Mouse (Mus musculus) regulatory T cell (primary cell): ENCODE data around the gene Fam53b.
"Not testable (repeated sequence)": the region's sequence is repeated elsewhere in the genome, so short reads cannot be mapped to it uniquely, and the experiment has no call there.

Experiments used
- in situ Hi-C: fragments of 300-600 bp; cut with MboI, MseI; formaldehyde crosslinking; loops from one replicate; pipeline ENCODE4 v1.15.1; 2025; ENCODE audit warnings: high pct_unique_total_duplicates

Fam53b gene

DNA sequence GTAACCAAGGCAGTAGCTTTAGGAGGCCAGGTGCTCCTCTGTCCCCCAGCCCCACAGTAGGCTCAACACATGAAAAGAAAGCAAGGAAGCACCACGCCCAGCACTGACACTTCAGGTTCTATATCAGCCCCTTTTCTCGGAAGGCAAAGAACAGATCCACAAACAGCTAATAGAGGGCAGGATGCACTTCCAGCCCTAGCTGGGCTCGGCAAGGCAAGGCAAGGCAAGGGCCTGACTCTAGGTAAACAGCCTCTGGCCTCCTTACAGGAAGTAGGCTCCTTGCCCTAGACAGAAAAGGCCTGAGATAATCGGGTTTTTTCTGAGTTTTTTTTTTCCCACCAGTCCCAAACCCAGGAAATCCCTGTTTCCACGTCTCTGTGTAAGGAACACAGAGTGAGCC lies 124.0 kb downstream of the Fam53b start:
- in situ Hi-C loops, result no loop called here

DNA sequence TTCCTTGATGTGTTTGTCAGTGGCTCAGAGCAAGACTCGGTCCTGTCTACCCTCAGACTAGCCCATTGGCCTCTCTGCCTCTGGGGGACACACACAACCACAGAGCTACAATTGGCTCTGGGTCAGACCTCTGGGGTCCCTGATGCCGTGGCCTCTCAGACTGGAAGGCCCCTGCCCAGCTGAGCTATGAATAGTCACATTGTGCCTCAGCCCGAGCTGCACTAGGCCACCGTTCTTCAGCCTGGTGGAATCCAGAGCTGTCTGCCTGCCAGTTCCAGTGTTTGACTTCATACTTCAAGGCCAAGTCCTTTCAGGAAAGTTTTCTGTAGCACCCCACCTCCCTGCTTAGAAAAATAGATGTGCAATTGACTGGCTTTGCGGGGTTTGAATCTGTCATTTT lies 125.0 kb downstream of the Fam53b start:
- in situ Hi-C loops, result no loop called here

DNA sequence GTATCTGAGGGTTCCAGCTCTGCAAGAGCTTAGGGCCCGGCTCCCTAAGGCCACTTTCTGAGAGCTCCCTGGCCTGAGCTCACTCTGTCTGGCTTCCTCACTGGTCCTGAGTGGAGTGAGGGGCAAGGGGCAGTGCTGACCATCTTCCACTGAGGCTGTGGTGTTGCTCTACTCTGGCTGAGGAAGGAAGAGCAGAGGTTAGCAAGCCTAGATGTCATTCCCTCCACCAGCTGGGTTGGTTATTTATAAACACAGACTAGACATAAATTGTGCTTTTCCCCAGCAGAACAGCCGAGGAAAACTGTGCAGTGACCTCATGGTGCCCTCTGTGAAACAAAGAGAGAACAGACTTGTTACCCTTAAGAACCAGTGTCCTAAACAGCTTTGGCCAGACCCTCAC lies 125.8 kb downstream of the Fam53b start:
- in situ Hi-C loops, result no loop called here

DNA sequence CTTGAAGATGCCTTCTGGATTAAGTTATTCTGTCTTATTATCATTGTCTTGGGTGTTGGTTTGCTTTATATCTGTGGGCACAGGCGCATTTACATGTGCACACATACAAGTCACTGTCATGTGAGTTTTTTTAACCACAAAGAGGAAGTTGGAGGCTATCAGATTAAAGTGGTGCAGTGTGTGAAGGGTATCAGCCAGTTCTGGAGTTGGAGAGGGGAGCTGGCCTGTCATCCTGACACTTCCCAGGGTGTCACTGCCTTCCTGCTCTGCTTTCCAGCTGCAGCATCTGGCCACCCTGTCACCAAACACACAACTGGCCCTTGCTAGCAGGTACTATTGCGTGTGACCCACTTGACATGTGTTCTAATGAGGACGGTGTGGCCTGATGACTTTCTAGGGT lies 127.2 kb downstream of the Fam53b start:
- in situ Hi-C loops, result no loop called here

DNA sequence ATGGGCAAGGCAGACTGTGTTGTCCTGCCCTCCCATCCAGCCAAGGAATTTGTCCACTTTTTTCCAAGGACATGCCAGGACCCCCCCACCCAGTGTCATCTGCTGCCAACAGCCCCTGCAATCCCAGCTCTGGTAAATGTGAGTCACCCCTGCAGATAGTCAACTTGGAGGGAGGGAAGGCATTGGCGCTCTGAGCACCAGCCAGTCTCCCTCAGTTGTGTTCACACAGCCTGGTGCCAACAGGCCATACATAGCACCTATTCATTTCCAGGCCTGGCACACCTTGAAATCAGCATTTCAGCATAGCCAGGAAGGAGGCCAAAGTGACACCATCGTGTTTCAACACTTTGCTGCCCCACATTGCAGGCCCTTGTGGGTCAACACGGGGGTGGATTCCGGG lies 129.8 kb downstream of the Fam53b start:
- in situ Hi-C loops, result no loop called here

DNA sequence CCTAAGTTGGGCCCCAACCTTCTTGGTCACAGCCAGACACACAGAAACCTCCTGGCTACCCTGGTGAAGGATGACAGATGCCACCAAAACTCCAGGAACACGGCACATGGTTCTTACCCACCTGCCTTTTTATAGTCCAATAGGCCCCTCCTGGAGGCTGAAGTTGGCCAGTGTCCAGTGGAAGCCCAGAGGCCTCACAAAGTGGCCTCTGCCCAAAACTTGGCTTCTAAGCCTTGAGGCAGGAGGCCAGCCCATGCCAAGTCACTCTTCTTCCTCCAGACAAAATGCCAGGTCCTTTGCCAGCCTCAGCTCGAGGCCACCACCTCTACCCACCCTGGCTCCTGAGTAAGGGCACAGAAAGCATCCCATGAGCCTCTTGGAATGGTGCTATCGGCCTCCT lies 130.8 kb downstream of the Fam53b start:
- in situ Hi-C loops, result no loop called here

DNA sequence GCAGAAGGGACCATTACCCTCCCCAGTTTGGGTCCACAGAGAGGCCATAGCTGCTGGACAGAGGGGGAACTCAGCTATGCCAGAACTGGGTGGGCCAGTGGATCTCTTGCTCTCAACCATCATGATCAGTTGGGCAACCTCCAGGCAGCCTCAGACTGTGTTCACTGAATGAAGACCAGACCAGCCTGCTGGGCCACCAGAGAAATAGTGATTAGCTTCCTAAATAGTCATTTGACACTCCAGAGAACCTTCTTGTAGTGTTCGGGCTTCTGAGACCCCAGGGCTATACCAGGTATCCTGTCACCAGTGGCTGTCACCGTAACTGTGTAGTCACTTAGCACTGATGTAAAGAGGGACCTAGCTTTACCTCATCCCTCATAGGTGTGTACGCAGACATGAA lies 131.3 kb downstream of the Fam53b start:
- in situ Hi-C loops, result no loop called here

DNA sequence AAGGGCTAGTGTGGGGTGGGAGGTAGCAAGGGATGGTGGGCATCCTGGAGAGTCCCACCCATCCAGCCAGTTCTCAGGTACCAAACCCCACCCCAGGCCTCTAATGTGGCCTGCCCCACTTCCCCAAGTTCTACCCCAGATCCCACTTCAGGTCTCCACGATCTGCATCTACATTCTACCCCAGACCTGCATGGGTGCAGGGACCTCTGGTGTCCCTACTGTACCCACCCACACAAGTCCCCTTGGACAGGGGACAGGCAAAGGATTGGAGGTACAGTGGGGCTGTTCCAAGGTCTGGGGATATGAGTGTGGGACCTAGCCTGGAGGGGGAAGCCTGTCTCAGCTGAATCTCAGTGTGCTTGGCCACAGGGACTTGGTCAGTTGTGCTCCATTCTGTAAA lies 131.9 kb downstream of the Fam53b start:
- in situ Hi-C loops, result no loop called here

DNA sequence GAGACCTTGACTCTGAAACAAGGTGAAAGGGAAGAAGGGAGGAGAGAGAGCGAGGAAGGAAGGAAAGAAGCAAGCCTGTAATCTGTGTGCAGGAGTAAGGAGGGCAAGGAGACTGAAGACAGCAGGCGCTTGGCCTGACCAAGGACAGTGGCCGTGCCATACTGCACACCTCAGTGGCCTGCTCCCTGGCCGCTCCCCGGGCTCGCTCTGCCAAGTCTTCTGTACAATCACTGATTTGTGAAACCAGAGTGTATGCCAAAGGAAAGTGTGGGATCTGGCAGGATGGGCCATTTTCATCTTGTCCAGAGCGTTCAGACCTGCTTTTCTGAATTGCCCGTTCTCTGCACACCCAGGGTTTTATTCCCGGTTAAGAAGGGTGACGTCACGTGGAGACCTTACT lies 132.4 kb downstream of the Fam53b start:
- in situ Hi-C loops, result no loop called here

DNA sequence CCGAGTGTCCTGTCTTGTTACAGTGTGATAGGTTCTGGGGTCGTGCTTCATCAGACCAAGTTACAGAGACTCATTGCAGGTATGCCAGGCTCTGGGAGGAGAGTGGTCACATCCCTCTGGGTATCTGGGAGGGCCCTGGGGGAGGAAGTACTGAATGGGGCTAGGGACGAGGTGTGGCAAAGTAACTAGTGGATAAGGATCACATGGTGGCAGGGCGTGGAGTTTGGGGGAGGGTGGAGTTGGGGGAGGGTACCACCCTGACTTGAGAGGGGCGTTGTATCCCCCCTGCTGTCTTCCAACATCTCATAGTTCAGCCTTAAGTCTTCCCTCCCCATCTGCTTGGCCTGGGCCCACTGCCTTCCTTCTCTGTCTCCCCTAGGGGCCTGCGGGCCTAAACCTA lies 134.1 kb downstream of the Fam53b start:
- in situ Hi-C loops, result no loop called here

DNA sequence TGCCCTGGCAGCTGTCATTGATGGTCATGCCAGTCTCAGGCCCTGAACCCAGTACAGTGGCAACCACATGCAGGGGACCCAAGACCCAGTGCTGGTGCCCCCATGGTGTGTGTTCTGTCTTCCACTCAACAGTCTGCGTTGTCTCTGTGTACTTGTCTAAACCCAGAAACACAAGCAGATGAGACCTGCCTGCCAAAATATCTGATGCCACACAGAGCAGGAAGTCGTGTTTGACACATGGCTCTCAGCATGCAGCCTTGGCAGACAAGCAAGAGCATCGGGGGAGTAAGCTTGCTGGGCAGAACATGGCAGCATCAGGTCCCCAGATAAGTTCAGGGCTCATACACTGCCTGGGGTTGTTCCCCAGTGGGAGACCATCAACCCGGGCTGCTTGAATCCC lies 134.6 kb downstream of the Fam53b start:
- in situ Hi-C loops, result no loop called here

DNA sequence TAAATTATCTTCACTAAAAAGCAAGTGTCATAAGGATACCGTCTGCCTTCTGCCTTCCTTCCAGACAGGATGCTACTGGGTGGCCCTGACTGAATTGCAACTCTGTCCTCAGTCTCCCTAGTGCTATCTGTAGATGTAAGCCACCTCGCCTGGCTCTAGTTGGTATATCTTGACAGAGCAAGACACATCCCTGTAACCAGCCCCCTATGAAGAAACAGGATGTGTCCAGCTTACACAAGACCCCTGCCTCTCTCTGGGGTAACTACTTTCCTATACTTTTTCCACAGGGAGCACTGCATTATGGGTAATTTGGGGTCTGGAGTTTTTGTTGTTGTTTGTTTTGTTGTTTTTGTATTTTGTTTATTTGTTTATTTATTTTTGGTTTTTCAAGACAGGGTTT lies 137.8 kb downstream of the Fam53b start:
- in situ Hi-C loops, result no loop called here

DNA sequence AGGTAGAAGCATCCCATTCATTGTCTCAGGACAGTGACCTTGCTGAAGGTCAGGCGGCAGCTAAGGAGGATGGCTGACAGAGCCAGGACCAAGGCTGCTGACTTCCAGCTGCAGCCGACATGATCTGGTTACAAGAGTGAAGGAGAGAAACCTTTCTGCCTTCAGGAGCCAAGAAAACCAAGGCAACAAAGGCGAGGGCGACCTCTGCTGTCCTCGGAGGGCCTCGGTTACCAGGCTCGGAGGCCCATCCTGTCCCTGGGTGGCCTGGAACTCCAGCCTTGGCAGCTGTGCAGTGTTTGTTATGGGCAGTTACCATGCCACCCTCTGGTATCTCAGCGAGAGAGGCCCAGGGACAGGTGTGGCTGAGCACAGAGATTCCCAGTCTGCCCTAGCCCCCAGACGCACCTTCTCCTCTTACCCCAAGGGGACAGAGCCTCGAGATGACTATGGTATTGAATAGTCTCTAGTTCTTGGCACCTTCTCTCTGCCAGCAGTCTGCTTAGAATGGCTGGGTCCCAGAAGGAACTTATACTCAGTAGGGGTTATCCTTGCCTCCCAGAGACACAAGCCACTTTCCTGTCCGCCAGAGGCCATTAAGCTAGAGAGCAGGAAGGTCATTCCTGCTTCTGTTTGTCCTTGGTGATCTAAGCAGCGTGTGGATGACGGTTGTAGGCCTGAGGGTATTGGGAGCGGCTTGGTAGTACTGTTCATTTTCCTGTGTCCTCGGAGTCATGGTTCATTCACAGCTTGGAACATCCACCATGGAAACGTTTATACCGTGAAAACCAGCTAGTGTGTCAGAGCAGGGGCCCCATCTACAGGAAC lies 139.5 kb downstream of the Fam53b start:
- in situ Hi-C loops, result no loop called here

DNA sequence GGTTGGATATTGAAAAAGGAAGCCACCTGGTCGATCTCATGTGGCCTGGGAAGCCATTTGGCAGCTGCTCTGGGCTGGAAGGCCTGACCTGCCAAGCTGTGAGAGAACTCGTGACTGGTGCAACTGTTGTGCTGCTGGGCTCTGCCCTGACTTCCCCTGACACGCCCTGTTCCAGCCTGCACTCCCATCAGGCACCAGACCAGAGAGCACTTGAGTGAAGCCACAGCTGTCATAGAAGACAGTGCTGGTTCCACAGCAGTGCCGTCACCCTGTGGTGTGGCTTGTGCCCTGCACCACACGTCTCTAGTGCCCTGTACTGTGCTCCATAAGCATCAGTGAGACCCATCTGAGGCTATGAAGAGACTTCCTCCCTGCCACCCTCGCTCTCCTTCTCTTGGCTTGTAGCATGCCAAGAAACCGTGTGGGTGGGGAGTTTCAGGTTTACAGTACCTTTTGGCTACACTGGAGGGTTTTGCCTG lies 141.2 kb downstream of the Fam53b start:
- in situ Hi-C loops, result no loop called here

DNA sequence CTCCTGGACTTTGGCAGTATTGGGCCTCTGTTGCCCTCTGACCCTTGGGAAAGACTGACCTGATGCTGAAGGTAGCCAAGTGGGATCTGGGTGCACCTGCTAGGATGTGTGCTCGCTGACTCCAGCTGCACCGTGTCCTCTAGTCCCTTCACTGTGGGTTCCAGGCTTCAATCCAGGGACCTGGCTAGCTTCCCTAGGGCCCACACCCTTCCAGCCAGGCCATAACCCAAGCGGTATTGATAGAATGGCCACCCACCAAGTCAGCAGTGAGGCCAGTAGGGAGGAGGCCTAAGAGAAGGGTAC lies 142.9 kb downstream of the Fam53b start:
- in situ Hi-C loops, result no loop called here

DNA sequence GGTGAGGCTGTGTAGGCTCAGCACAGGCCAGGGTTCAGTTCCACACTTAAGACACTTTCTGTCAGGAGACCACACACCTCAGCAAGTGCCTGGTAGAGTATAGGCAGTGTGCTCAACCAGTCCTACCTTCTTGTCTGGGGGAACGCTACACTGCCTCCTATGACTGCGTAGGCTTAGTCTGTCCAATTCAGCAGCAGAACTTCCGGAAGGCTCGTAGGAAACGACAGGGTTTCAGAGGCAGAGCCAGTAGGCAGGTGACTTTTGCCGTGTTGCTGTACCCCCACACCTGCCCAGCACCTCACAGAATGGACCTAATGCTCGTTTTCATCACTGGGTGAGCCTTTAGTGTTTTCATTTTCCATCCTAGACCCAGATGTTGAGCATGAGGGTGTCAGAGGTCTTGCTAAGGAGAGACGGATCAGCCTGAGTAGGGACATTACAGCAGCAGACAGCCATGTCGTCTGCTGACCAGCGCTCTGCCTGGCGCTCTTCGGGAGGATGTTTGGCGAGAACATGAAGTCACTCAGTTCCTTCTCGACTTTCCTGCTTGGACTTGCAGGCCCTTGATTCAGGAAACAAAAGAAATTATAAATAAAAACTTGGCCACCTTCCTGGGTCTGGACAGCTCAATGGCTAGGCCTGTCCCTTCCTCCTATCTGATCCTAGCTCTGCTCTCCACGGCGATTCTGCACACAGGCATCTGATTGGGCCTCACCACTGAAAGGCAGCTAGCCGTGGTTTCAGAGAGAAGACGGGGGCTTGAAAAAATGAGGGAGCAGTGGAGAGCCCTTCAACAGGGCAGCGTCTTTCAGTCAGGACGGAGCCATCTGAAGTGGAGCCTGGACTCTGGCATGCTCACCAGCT lies 143.5 kb downstream of the Fam53b start:
- in situ Hi-C loops, result no loop called here

DNA sequence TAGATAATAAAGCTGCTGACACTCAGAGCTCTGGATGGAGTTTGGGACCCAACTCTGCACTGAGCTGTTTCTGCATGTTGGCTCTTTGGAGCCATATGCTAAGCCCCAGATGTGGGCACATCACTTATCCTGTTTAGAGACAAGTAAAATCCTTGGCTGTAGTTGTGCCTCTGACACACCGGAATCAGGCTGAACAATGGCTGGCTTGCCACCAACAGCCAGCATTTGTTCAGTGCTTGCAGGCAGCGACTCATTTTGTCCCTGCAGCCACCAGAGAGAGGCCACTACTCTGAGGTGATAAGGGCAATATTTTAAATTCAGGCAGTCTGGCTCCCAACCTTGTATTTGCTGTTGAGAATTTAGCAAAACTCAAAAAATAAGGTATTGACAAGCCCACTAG lies 145.1 kb downstream of the Fam53b start:
- in situ Hi-C loops, result no loop called here

DNA sequence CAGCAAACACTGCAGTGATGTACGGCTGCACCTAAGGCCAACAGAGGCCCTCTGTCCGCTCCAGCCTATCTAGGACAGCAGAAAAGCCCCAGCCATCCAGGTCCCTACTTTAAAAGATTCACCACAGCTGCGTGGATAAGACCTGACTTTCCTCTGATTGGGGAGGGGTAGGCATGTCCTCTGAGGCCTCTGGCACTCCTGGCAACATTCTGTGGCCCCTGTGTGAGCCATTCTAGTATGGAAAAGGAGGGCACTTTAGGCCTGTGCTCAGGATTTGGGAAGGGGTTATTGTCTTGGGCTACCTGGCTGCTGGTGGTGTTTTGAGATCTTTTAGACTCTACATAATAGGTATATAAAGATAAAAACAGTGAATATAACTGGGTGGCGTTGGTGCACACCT lies 147.2 kb downstream of the Fam53b start:
- in situ Hi-C loops, result no loop called here

DNA sequence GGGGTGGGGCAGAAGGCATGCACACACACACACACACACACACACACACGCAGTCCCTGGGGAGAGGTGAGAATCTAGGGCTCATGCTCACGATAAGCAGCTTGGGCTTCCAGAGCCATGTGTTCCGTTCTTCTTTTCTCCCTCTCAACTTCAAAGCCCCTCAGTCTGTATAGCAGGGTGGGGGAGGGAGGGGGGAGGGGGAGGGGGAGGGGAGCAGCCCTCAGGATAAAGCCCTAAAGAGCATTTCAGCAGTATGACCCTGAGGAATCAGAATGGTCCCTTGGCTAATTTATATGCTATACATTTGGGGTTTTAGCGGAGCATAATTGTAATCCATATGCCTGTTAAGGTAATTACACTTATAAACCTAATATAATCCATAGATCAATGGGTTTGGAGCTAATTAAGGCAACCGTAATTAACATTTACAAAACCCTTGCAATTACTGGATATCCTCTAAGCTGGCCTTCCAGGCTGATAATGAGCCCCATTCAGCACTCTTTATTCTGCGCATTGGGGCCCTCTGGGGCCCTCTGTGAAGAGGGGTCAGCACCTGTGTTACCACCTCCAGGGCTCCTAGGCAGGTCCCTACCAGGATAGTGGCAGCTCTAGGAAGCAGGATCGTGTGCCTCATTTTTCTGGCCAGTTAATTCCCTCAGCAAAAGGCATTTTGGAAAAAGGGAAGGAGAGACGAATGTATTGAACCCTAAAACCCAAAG lies 147.9 kb downstream of the Fam53b start:
- in situ Hi-C loops, result no loop called here

DNA sequence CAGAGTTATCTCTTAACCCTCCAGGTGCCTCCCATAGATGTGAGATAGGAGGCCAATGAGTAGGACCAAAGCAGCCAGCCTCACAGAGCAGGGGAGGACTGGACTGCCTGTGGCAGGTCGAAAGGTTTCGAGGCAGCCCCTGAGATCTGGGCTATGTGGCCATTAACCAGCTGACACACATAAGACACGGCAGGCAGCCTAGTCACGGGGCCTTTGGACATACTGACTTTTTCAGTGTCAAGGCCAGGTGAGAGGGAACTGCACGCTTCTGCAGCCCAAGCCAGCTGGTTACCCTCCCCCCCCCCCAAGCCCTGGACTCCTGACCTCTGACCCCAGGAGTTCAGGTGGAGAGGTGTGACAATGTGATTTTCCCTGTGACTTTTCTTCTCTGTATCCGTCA lies 148.9 kb downstream of the Fam53b start:
- in situ Hi-C loops, result no loop called here

DNA sequence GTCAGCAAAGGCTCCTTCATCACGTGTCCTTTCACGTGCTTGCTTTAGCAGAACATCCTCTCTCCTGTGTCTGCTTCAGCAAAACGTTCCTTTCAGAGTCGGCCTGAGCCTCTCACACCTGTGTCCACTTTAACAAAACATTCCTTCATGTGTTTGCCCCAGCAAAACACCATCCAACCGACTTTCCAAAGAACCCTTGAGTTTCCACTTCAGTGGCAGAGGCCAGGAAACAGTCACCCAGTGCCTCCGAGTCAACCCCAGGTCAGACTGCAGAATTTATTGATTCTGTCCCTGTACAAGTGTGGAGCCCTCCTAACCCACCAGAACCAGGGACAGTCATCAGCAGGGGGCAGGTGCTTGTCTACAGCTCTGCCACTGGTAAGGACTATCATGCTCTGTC lies 150.9 kb downstream of the Fam53b start:
- in situ Hi-C loops, result not testable (repeated sequence)
